Mouse (Mus musculus): ENCODE measurements at regions not wholly inside any gene's neighbourhood (a gene's known extent, or its start where the extent isn't known, plus 50 kb on each side); places are given as distances from the start of the nearest gene placed in this dataset.

- TF ChIP-seq CTCF (IDR thresholded peaks at IDR 0.05) = no peak
- no peak for TF ChIP-seq EP300 (IDR thresholded peaks at IDR 0.05)
Observed at GRCm38 (mm10) chr1:168991506-168992244, 539.6 kb downstream of the Nuf2 start.
